Mouse (Mus musculus) heart, postnatal 0 days (tissue): ENCODE measurements at regions not wholly inside any gene's neighbourhood (a gene's known extent, or its start where the extent isn't known, plus 50 kb on each side); places are given as distances from the start of the nearest gene placed in this dataset.
A peak's percentile ranks its signal among the peaks of the same experiment; 100 is the strongest.

Experiments
- ATAC-seq: fragments of 200-750 bp; cut with Nextera tagmentation; 2 replicates; pipeline ENCODE4 v1.8.0; 2017; ENCODE audit warnings: low read depth, moderate number of reproducible peaks, moderate library complexity; ENCODE audit not compliant: insufficient read depth
- DNase-seq: peaks from one replicate; pipeline ENCODE4 v3.0.0-alpha.2; 2016; ENCODE audit warnings: low spot score
- H3K27ac ChIP-seq: fragments of 300-500 bp; sonication (generic); 2 replicates; pipeline ENCODE4 v1.5.1; 2014; ENCODE audit warnings: low read depth, mild to moderate bottlenecking
- H3K27me3 ChIP-seq: fragments of 300-500 bp; sonication (generic); 2 replicates; pipeline ENCODE4 v1.6.1; 2014; ENCODE audit warnings: low read length, mixed read lengths; ENCODE audit not compliant: control insufficient read depth, insufficient read depth
- H3K36me3 ChIP-seq: fragments of 300-500 bp; sonication (generic); replicated peaks from 2 replicates; pipeline ENCODE4 v1.6.1; 2014; ENCODE audit warnings: low read length, mixed read lengths; ENCODE audit not compliant: control insufficient read depth, insufficient read depth
- H3K4me1 ChIP-seq: fragments of 300-500 bp; sonication (generic); 2 replicates; pipeline ENCODE4 v1.6.1; 2014; ENCODE audit warnings: antibody characterized with exemption; ENCODE audit not compliant: control insufficient read depth, insufficient read depth
- H3K4me2 ChIP-seq: fragments of 300-500 bp; sonication (generic); 2 replicates; pipeline ENCODE4 v1.6.1; 2014; ENCODE audit warnings: low read depth, mild to moderate bottlenecking, low read length, moderate library complexity
- H3K4me3 ChIP-seq: fragments of 300-500 bp; sonication (generic); 2 replicates; pipeline ENCODE4 v1.5.1; 2014; ENCODE audit warnings: low read depth, low read length
- H3K9ac ChIP-seq: fragments of 300-500 bp; sonication (generic); replicated peaks from 2 replicates; pipeline ENCODE4 v1.6.1; 2014; ENCODE audit warnings: low read depth, low read length, mixed read lengths
- H3K9me3 ChIP-seq: fragments of 300-500 bp; sonication (generic); replicated peaks from 2 replicates; pipeline ENCODE4 v1.6.1; 2016; ENCODE audit warnings: low read length; ENCODE audit not compliant: control insufficient read depth
- CTCF ChIP-seq: IDR thresholded peaks from 2 replicates; pipeline ENCODE4 v1.5.1; 2016; ENCODE audit warnings: antibody characterized with exemption, control low read depth, low read depth
- EP300 ChIP-seq: IDR thresholded peaks from 2 replicates; pipeline ENCODE4 v1.6.1; 2016; ENCODE audit warnings: antibody characterized with exemption, low read depth
- WGBS: fragments of 180-500 bp; shearing (Covaris S2); extraction: QIAGEN DNeasy Blood & Tissue Kit; methylation state at CpG from one replicate; pipeline ENCODE4 v1.1.7; 2014; 5-methylcytosine and 5-hydroxymethylcytosine counted together

- peak overlapping the region; percentile 27 for H3K4me3 ChIP-seq
- H3K27me3 ChIP-seq = peaks cover 52% of the 10 kb centered on the region
These were observed 126.2 kb downstream of the Nkx6-1 start for GRCm38 (mm10) chr5:101538410-101539253.

GRCm38 (mm10) chr5:101537518-101538380 lies 127.0 kb downstream of the Nkx6-1 start:
- Histone ChIP-seq H3K27me3 (peaks cover 45% of the 10 kb centered on the region), H3K4me3 (peak overlapping the region; percentile 27), H3K36me3 (no peaks in the 10 kb centered on the region), H3K9me3 (no peaks in the 10 kb centered on the region), H3K27ac (no peak overlapping the region), H3K4me1 (no peaks in the 10 kb centered on the region), H3K9ac (no peak overlapping the region), H3K4me2 (peak overlapping the region; percentile 54)
- ATAC-seq (no peak), DNase-seq (no peak)
- 6% methylated on average over 23 of the region's 23 CpGs for WGBS
- TF ChIP-seq EP300 (no peak), CTCF (no peak)

More at GRCm38 (mm10) chr5:101538410-101539253, 126.2 kb downstream of the Nkx6-1 start:
- Histone ChIP-seq H3K4me2 (peak overlapping the region; percentile 54), H3K36me3 (no peaks in the 10 kb centered on the region), H3K9ac (no peak overlapping the region), H3K27ac (no peak overlapping the region), H3K4me1 (no peaks in the 10 kb centered on the region), H3K9me3 (no peaks in the 10 kb centered on the region)
- DNase-seq (no peak), ATAC-seq (no peak)
- 3% methylated on average over 24 of the region's 24 CpGs for WGBS
- TF ChIP-seq EP300 (no peak), CTCF (no peak)

GRCm38 (mm10) chr5:101535451-101535850 lies 129.3 kb downstream of the Nkx6-1 start:
- DNase-seq = no peak
- H3K4me2 ChIP-seq = no peak overlapping the region
- H3K4me3 ChIP-seq = no peak overlapping the region
- H3K27ac ChIP-seq = no peak overlapping the region
- H3K9ac ChIP-seq = no peak overlapping the region
- TF ChIP-seq EP300 = no peak
- H3K27me3 ChIP-seq = peaks cover 33% of the 10 kb centered on the region
- no peak for ATAC-seq
- H3K4me1 ChIP-seq = no peaks in the 10 kb centered on the region
- 49% methylated on average over 5 of the region's 5 CpGs for WGBS
- no peaks in the 10 kb centered on the region for H3K36me3 ChIP-seq
- no peaks in the 10 kb centered on the region for H3K9me3 ChIP-seq

- 55% methylated on average over 5 of the region's 5 CpGs for WGBS
- no peak overlapping the region for H3K4me3 ChIP-seq
- TF ChIP-seq CTCF (no peak), EP300 (no peak)
These were observed 139.4 kb downstream of the Nkx6-1 start for GRCm38 (mm10) chr5:101525346-101525745.

GRCm38 (mm10) chr5:101524670-101525069 lies 140.1 kb downstream of the Nkx6-1 start:
- DNase-seq (no peak), ATAC-seq (no peak)
- H3K4me1 ChIP-seq = no peaks in the 10 kb centered on the region
- no peaks in the 10 kb centered on the region for H3K9me3 ChIP-seq
- H3K36me3 ChIP-seq = no peaks in the 10 kb centered on the region
- TF ChIP-seq EP300 = no peak
- no peak for TF ChIP-seq CTCF
- no peak overlapping the region for H3K4me3 ChIP-seq
- no peak overlapping the region for H3K9ac ChIP-seq
- no peak overlapping the region for H3K27ac ChIP-seq
- H3K4me2 ChIP-seq = no peak overlapping the region
- 25% methylated on average over 4 of the region's 4 CpGs for whole genome bisulfite sequencing
- no peaks in the 10 kb centered on the region for H3K27me3 ChIP-seq

More at GRCm38 (mm10) chr5:101525346-101525745, 139.4 kb downstream of the Nkx6-1 start:
- H3K4me1 ChIP-seq = no peaks in the 10 kb centered on the region
- H3K9me3 ChIP-seq = no peaks in the 10 kb centered on the region
- ATAC-seq = no peak
- no peaks in the 10 kb centered on the region for H3K36me3 ChIP-seq
- H3K4me2 ChIP-seq = no peak overlapping the region
- no peak overlapping the region for H3K9ac ChIP-seq
- H3K27me3 ChIP-seq = no peaks in the 10 kb centered on the region
- no peak overlapping the region for H3K27ac ChIP-seq
- no peak for DNase-seq
